8 mouse cellular contexts compared by ENCODE assay signal in genomic region chr13:54621960-54622521, GRCm38 (mm10). TPM values are rescaled to one million over a fixed set of nuclear protein-coding genes. Genes with fewer than 3 reads are reported as not detected.
DNase-seq lines count a peak whose midpoint lies in the region; ATAC-seq and TF ChIP-seq lines count a peak whose summit lies in the region.

No protein-coding gene starts in this region.

- H3K9ac ChIP-seq in heart, embryonic 14.5 days (ENCODE audit: low read length) = peak overlapping the region; percentile 97
- H3K9ac ChIP-seq in forebrain, embryonic 12.5 days = peak overlapping the region; percentile 89
- H3K9ac ChIP-seq in limb, embryonic 14.5 days (ENCODE audit: low read depth, low read length, severe bottlenecking) = peak overlapping the region; percentile 97

- 0 out of 2 replicates have a peak, but pooled peaks cover 3% of the 10 kb centered on the region for H3K36me3 ChIP-seq in heart, embryonic 14.5 days (ENCODE audit: control insufficient read depth, insufficient read depth, low read length)
- H3K36me3 ChIP-seq in forebrain, embryonic 12.5 days (replicated peaks) = no peaks in the 10 kb centered on the region
- no peaks in the 10 kb centered on the region for H3K36me3 ChIP-seq in limb, embryonic 14.5 days (ENCODE audit: control insufficient read depth, insufficient read depth, low read length)

- H3K9me3 ChIP-seq in heart, embryonic 14.5 days (ENCODE audit: control insufficient read depth, low read length) = no peaks in the 10 kb centered on the region
- no peaks in the 10 kb centered on the region for H3K9me3 ChIP-seq in forebrain, embryonic 12.5 days
- H3K9me3 ChIP-seq in limb, embryonic 14.5 days (ENCODE audit: control insufficient read depth, low read length) = no peaks in the 10 kb centered on the region

- DNase-seq in heart, postnatal 36 days = no peak
- peak; percentile 45 for DNase-seq in NIH3T3 (ENCODE audit: low read depth)
- no peak for DNase-seq in limb, embryonic 14.5 days (ENCODE audit: low spot score)
- DNase-seq in naive thymus-derived CD4-positive, alpha-beta T cell, adult 2 months (ENCODE audit: low read depth) = peak; percentile 51
- no peak for DNase-seq in urinary bladder, postnatal 25 days (ENCODE audit: low spot score)
- no peak for DNase-seq in thymus, postnatal 14 days

- peak overlapping the region; percentile 77 to 83 for H3K4me3 ChIP-seq in heart, embryonic 14.5 days (ENCODE audit: control insufficient read depth in 1 of 2, insufficient read depth in 1 of 2, low read depth in 1 of 2, low read length in 2 of 2)
- H3K4me3 ChIP-seq in forebrain, embryonic 12.5 days (replicated peaks) = peak overlapping the region; percentile 84
- peak overlapping the region; percentile 95 for H3K4me3 ChIP-seq in limb, embryonic 14.5 days (replicated peaks; ENCODE audit: low read length)

- H3K4me1 ChIP-seq in heart, embryonic 14.5 days (ENCODE audit: control insufficient read depth in 2 of 2, insufficient read depth in 2 of 2, low read length in 2 of 2) = peaks cover 0 to 16% of the 10 kb centered on the region in 2 experiments; a peak in 1 of 4 replicates
- H3K4me1 ChIP-seq in forebrain, embryonic 12.5 days = peaks cover 22% of the 10 kb centered on the region
- peaks cover 6% of the 10 kb centered on the region for H3K4me1 ChIP-seq in limb, embryonic 14.5 days (ENCODE audit: control insufficient read depth, insufficient read depth, low read length)

- no peaks in the 10 kb centered on the region for H3K27me3 ChIP-seq in heart, embryonic 14.5 days (ENCODE audit: control insufficient read depth, insufficient read depth, low read length)
- H3K27me3 ChIP-seq in forebrain, embryonic 12.5 days = peaks cover 14% of the 10 kb centered on the region; the same call in 1 of the 2 replicates
- no peaks in the 10 kb centered on the region for H3K27me3 ChIP-seq in limb, embryonic 14.5 days (ENCODE audit: control insufficient read depth, insufficient read depth, low read length)

- WGBS in heart, embryonic 14.5 days = under 1% methylated on average over 27 of the region's 27 CpGs
- WGBS in forebrain, embryonic 12.5 days = 2% methylated on average over 27 of the region's 27 CpGs
- WGBS in limb, embryonic 14.5 days = 1% methylated on average over 25 of the region's 27 CpGs

- no peak for TF ChIP-seq POLR2A in limb, embryonic 14.5 days (IDR thresholded peaks at IDR 0.05; ENCODE audit: borderline replicate concordance, extremely low read depth, insufficient read depth, insufficient read length)

- H3K4me2 ChIP-seq in heart, embryonic 14.5 days (ENCODE audit: low read length) = peak overlapping the region; percentile 90
- H3K4me2 ChIP-seq in forebrain, embryonic 12.5 days = peak overlapping the region; percentile 95
- H3K4me2 ChIP-seq in limb, embryonic 14.5 days (replicated peaks; ENCODE audit: low read depth, low read length, severe bottlenecking) = peak overlapping the region; percentile 71

- H3K27ac ChIP-seq in heart, embryonic 14.5 days (replicated peaks in 1 of 2; ENCODE audit: control insufficient read depth in 1 of 2, insufficient read depth in 1 of 2, low read depth in 2 of 2, low read length in 2 of 2) = peak overlapping the region; percentile 75 to 83
- H3K27ac ChIP-seq in forebrain, embryonic 12.5 days = peak overlapping the region; percentile 57
- peak overlapping the region; percentile 87 for H3K27ac ChIP-seq in limb, embryonic 14.5 days (replicated peaks; ENCODE audit: low read depth, low read length)

- peak; percentile 48; the same call in 1 of the 2 replicates for ATAC-seq in heart, embryonic 14.5 days (ENCODE audit: insufficient number of reproducible peaks, insufficient read depth, low FRiP score, low read depth)
- peak; percentile 65 for ATAC-seq in forebrain, embryonic 12.5 days (ENCODE audit: low FRiP score)
- peak; percentile 19; the same call in 1 of the 2 replicates for ATAC-seq in limb, embryonic 14.5 days (ENCODE audit: low FRiP score, low read depth)

- intact Hi-C loops in heart, postnatal 36 days (cut with DNase I) = loop anchor here (1.0 to 5.0 kb wide), 7 partner anchors 32 to 375 kb away; partner anchors contain the start of genes 4833439L19Rik, Arl10, Higd2a and Nop16

RNA-seq across cellular contexts. Expression of gene Faf2, which starts 0.5 kb away (rescaled TPM):
- 57.1 and 64.4 TPM in 2 replicates for polyA plus RNA-seq in heart, embryonic 14.5 days (2014; fragmentation: Nextera tagmentation; extraction: Ambion mirVana)
- 10 to 100 TPM; 21.3 to 23.0 TPM for total RNA-seq in heart, postnatal 36 days (2021)
- 74.1 and 76.7 TPM in 2 replicates for polyA plus RNA-seq in forebrain, embryonic 12.5 days (2016; fragmentation: Nextera tagmentation; extraction: Ambion mirVana)
- polyA plus RNA-seq in limb, embryonic 14.5 days (2012; rRNA removed) = 50.1 and 55.7 TPM in 2 replicates
- 99.2 and 105 TPM in 2 replicates for polyA plus RNA-seq in limb, embryonic 14.5 days (2014; fragmentation: Nextera tagmentation; extraction: Ambion mirVana)

RNA-seq across cellular contexts. Expression of gene Cltb, which starts 10.9 kb away (rescaled TPM):
- polyA plus RNA-seq in heart, embryonic 14.5 days (2014; fragmentation: Nextera tagmentation; extraction: Ambion mirVana) = 37.9 and 45.0 TPM in 2 replicates
- total RNA-seq in heart, postnatal 36 days (2021) = 100 to 1,000 TPM in 1 of 2 experiments, 10 to 100 TPM in 1; 97.1 to 104 TPM
- 32.7 and 34.6 TPM in 2 replicates for polyA plus RNA-seq in forebrain, embryonic 12.5 days (2016; fragmentation: Nextera tagmentation; extraction: Ambion mirVana)
- polyA plus RNA-seq in limb, embryonic 14.5 days (2012; rRNA removed) = 23.7 and 26.5 TPM in 2 replicates
- polyA plus RNA-seq in limb, embryonic 14.5 days (2014; fragmentation: Nextera tagmentation; extraction: Ambion mirVana) = 44.2 and 45.5 TPM in 2 replicates

RNA-seq across cellular contexts. Expression of gene Higd2a, which starts 32.0 kb away (rescaled TPM):
- polyA plus RNA-seq in heart, embryonic 14.5 days (2014; fragmentation: Nextera tagmentation; extraction: Ambion mirVana) = 318 and 319 TPM in 2 replicates
- 100 to 1,000 TPM; 194 to 196 TPM for total RNA-seq in heart, postnatal 36 days (2021)
- polyA plus RNA-seq in forebrain, embryonic 12.5 days (2016; fragmentation: Nextera tagmentation; extraction: Ambion mirVana) = 166 and 167 TPM in 2 replicates
- 116 and 135 TPM in 2 replicates for polyA plus RNA-seq in limb, embryonic 14.5 days (2012; rRNA removed)
- polyA plus RNA-seq in limb, embryonic 14.5 days (2014; fragmentation: Nextera tagmentation; extraction: Ambion mirVana) = 174 and 188 TPM in 2 replicates

RNA-seq across cellular contexts. Expression of gene Nop16, which starts 32.2 kb away (rescaled TPM):
- 46.5 and 48.9 TPM in 2 replicates for polyA plus RNA-seq in heart, embryonic 14.5 days (2014; fragmentation: Nextera tagmentation; extraction: Ambion mirVana)
- 10 to 100 TPM; 16.5 to 17.3 TPM for total RNA-seq in heart, postnatal 36 days (2021)
- polyA plus RNA-seq in forebrain, embryonic 12.5 days (2016; fragmentation: Nextera tagmentation; extraction: Ambion mirVana) = 60.4 and 62.0 TPM in 2 replicates
- 38.6 and 61.9 TPM in 2 replicates for polyA plus RNA-seq in limb, embryonic 14.5 days (2012; rRNA removed)
- 53.5 and 53.7 TPM in 2 replicates for polyA plus RNA-seq in limb, embryonic 14.5 days (2014; fragmentation: Nextera tagmentation; extraction: Ambion mirVana)

RNA-seq across cellular contexts. Expression of gene Arl10, which starts 47.2 kb away (rescaled TPM):
- 16.1 and 19.2 TPM in 2 replicates for polyA plus RNA-seq in heart, embryonic 14.5 days (2014; fragmentation: Nextera tagmentation; extraction: Ambion mirVana)
- total RNA-seq in heart, postnatal 36 days (2021) = 1 to 10 TPM; 6.8 to 7.3 TPM
- polyA plus RNA-seq in forebrain, embryonic 12.5 days (2016; fragmentation: Nextera tagmentation; extraction: Ambion mirVana) = 44.4 and 50.3 TPM in 2 replicates
- polyA plus RNA-seq in limb, embryonic 14.5 days (2012; rRNA removed) = 33.4 and 36.7 TPM in 2 replicates
- polyA plus RNA-seq in limb, embryonic 14.5 days (2014; fragmentation: Nextera tagmentation; extraction: Ambion mirVana) = 22.1 and 27.4 TPM in 2 replicates

Comparison
In these comparisons a context has a peak if more than half of its experiments do, and no peak if none do; other contexts are left out.
1. DNase-seq: peak in NIH3T3 (single experiment) and naive thymus-derived CD4-positive, alpha-beta T cell, adult 2 months (single experiment); none in heart, postnatal 36 days (0 of 2), limb, embryonic 14.5 days (single experiment), urinary bladder, postnatal 25 days (single experiment) and thymus, postnatal 14 days (single experiment).
2. Peak in every context shown above with its lines, with median percentiles within 50 percentile points of each other: ATAC-seq, H3K27ac ChIP-seq, H3K4me2 ChIP-seq, H3K4me3 ChIP-seq and H3K9ac ChIP-seq.